Mouse (Mus musculus): Measurements from ENCODE around the gene Cbwd1. TPM values are rescaled to one million over a fixed set of nuclear protein-coding genes. Genes with fewer than 3 reads are reported as not detected.

Cbwd1 gene
- polyA plus RNA-seq (2017; shearing (Covaris generic)): 23.3 TPM

DNA sequence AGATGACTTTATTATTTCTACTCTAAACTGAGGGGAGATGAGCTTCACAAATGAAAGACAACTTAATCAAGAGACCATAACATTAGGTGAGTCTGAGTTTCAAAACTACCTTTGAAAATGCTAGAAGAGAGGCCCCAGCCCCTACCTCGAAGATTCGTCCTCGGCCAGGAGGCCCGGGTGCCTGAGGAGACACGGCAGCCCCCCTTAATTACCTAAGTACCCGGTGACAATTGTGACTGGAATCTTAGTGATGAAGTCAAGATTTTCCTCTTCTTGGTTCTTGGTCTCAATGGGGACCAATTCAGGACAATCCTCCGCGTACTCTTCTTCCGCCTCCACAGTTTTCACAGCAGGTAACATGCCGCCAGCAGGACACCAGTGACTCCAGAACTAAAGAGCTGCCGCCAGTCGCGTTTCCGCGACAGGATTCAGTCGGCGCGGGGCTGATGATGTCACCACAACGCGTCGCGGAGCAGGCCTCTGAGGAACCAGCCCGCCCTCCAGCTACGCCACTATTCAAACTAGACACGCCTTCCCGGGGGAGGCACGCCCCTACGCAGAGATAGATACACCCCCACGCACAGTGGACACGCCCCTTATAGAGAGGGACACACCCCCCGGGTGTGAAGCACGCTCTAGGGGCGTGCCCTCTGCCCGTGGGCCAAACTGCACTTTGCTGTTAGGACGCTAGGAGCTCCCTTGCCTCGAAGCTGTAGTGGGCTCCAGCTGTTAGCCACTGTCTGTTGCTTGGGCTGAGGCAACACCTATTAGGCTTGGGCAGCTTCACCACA is at the start of gene Cbwd1:
Gene Cbwd1, minus strand, starts transcription at position 439 of the 791 bp plus-strand sequence.

DNA sequence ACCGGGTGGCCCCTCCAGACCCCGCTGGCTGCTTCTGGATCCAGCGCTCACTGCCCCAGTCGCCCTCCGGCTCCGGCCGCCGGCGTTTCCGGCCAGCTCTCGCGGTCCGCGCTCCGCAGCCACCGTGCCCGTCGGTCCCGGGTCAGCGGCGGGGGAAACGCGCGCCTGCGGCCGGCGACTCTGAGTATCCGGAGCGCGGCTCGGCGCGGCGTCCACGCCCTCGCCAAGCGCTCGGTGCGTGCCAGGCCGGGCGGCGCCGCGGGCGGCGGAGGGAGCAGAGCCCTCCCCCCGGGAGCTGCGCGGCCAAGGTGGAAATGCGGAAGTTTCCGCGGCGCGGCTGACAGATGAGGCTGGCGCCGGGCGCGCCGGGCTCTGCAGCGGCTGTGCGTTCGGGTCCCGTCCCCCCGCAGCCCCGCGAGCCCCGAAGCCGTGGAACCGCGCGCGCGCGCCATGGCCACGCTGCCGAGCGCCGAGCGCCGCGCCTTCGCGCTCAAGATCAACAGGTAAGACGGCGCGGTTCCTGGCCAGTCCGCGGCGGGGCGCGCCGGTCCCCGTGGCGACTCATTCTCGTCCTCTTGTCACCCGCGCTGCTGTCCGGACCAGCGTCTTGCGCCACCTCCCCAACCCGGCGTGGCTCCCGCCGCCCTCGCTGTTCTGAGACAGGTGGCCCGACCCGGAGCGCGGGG is 37.9 kb upstream of the Cbwd1 start, which contains the start of gene Dock8:
Gene Dock8, plus strand, starts transcription at position 334 of the 686 bp plus-strand sequence.

DNA sequence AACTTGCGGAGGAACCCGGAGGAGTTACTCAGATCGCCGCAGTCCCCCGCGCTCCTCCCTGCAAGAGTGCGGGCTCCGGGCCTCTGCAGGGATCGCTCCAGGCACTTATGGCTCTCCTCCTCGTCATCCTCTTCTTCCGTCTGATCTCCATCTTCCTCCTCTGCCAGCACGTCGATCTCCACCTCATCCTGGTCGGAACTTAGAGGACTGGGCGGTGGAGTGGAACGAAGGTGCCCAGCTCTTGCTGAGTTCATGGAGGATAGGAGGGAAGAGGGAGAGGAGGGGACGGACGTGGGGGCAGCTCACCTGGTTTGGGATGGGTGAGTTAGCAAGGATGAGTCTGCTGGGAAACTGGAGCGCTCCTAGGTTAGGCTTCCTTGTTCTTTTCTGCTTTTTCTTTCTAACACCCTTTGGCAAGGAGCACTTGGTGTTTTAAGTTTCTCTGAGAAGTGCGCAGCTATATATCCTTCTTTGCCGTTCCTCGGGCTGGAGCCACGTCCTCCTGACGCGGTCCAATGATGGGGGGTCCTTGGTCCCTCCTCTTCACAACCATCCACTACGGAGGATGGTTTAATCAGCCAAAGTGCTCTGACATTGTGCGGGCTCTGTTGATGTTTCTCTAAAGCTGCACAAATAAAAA is 60.7 kb downstream of the Cbwd1 start, which contains the start of gene Foxd4:
Gene Foxd4, minus strand, starts transcription at position 617 of the 640 bp plus-strand sequence.

DNA sequence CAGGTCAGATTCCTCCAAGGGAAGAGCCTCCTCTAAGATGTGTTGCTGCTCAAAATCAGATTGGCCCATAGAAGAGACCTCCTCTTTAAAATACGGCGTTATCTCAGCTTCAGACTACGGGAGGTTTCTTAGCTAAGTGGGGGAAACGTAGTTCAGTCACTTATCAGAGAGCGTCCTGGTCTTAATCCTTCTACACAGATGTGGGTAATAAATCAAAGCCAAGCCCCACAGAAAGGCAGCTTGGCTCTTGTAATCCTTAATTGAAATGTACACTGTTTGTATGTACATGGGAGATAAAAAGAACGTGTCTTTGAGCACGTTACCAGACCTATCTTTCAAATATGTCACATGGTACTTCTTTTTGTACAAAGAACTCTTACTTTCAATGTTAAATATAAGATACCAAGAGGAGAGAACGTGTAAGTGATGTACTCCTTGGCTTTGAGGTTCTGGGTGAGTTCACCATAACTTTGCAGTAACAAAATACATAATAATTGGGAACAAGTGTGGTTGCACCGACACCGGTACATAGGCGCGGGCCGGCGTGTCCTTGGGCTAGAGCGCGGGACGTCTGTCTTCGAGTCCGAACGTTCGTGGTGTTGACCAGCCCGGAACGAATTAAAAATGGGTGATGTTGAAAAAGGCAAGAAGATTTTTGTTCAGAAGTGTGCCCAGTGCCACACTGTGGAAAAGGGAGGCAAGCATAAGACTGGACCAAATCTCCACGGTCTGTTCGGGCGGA is 86.1 kb downstream of the Cbwd1 start, which contains the start of gene Gm10053:
Gene Gm10053, plus strand, starts transcription at position 558 of the 742 bp plus-strand sequence.

Other genes starting within 250 kb of the Cbwd1 start
- not detected for gene Pgm5, start 99.8 kb downstream of the Cbwd1 start, polyA plus RNA-seq (2017; shearing (Covaris generic))
- 203 TPM for gene Gm10053, start 85.9 kb downstream of the Cbwd1 start, polyA plus RNA-seq (2017; shearing (Covaris generic))
- gene Foxd4, start 60.4 kb downstream of the Cbwd1 start, polyA plus RNA-seq (2017; shearing (Covaris generic)): not detected
- gene Dock8, start 37.9 kb upstream of the Cbwd1 start, polyA plus RNA-seq (2017; shearing (Covaris generic)): 229 TPM

All from CD4-positive, CD25-positive, alpha-beta regulatory T cell, adult 9 weeks (primary cell).